Mouse (Mus musculus): Measurements from ENCODE around the gene Atp8a2. TPM values are rescaled to one million over a fixed set of nuclear protein-coding genes. Genes with fewer than 3 reads are reported as not detected.

Atp8a2 gene
- not detected in 2 replicates for polyA plus RNA-seq (2012)

DNA sequence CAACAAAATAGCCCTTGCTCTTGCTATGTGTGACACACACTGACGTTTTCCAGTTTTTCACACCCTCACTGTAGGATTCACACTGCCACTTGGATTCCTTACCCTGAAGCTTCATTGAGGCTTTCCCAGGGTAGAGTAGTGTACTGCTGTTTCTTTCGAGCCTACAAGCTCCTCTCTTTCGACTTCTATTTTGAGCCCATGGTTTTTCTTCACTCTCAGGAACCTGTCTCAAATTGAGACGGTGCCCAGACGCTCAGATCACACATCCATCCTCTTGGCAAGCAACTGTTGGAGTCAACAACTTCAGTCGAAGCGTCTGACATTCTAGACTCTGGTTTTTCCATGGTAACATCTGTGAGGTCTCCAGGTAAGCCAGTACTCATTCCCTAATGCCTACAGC is at the start of gene Atp8a2:
Atp8a2 (minus strand) TSS at position 296 of the 400 bp plus-strand sequence.
- no peak for TF ChIP-seq GATA1 (IDR thresholded peaks at IDR 0.05; ENCODE audit: low read length)

DNA sequence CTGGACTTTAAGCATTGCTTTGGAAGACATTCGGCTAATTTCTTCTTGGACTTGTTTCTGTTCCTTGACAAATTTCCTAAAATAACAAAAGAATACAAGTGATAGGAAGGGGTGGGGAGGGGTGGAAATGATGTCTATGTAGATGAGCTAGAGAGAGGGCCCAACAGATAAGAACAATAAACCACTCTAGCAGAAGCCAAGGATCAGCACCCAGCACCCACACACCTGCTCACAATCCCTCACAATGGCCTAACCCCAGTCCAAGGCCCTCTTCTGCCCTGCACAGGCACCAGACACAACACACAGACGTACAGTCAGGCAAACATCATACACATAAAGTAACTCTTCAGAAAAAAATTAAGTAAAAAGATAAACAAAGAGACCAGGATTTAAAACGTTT is 41.6 kb upstream of the Atp8a2 start:
- no peak for TF ChIP-seq GATA1 (IDR thresholded peaks at IDR 0.05; ENCODE audit: low read length)

DNA sequence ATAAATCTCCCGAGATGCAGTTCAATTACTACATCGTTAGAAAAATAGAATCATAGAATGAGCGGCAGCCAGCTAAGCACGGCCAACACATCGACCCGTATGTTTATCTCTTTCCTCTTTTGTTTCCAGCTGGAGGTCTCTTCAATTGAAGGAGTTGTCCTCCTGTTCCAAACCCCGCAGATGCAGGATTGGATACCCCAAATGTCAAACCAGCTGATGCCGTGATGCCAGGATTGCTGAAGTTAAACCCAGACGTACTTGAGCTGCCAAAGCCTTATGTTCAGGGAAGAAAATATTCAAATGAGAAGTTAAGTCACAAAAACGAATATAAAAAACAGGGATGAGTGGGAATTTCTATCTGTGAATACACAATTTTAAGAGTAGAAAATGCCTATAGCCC is 22.9 kb upstream of the Atp8a2 start:
- TF ChIP-seq GATA1 (IDR thresholded peaks at IDR 0.05; ENCODE audit: low read length): no peak

DNA sequence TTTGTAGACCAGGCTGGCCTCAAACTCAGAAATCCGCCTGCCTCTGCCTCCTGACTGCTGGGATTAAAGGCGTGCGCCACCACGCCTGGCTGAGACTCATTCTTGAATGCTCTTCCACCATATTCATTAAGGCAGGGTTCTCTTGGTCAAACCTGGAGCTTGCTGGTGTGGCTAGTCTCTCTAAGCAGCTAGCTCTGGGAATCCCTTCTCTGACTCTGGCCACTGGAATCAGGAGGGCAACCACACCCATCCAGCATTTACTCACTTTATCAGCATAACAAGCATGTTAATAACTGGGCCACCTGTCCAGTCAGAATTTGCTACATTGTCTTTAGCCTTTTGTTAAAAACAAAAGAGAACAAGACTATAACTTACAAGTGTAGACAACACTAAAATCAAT is 20.6 kb upstream of the Atp8a2 start:
- TF ChIP-seq GATA1 (IDR thresholded peaks at IDR 0.05; ENCODE audit: low read length): no peak

DNA sequence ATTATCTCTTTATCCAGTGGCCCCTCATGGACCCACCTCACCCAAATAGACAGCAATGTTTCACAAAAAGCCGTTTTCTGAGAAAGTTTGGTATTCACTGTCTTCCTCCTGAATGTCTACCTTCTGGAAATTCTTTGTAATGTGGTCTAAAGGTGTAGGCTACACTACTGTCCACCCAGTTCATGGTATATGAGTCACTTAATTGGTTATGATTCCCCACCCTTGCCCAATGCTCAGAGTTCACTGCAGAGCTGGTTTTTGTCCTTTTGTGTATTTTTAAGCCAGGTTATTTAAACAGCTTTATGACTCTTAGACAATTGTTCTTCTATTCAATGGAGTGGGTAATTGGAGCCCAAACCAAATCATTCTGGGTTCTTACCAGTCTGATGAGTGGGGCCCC is 19.1 kb upstream of the Atp8a2 start:
- TF ChIP-seq GATA1 (IDR thresholded peaks at IDR 0.05; ENCODE audit: low read length): no peak

DNA sequence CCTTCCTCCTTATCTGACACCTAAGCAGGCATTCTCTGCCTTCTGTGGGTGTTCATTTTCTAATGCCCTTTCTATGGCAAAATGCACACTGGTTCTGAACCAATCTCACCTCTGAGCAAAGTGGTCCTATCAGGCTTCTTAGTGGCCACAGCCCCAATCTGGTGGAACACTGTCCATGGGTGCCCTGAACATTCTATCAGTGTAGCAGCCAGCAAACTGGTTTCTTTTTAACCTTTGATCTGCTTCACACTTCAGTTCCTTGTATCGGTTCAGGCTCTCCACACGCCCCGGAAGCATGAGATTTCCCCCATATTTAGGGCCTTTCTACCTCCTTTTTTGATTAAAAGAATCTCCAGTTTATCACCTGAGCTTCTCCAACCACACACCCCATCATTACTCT is 18.0 kb upstream of the Atp8a2 start:
- no peak for TF ChIP-seq GATA1 (IDR thresholded peaks at IDR 0.05; ENCODE audit: low read length)

DNA sequence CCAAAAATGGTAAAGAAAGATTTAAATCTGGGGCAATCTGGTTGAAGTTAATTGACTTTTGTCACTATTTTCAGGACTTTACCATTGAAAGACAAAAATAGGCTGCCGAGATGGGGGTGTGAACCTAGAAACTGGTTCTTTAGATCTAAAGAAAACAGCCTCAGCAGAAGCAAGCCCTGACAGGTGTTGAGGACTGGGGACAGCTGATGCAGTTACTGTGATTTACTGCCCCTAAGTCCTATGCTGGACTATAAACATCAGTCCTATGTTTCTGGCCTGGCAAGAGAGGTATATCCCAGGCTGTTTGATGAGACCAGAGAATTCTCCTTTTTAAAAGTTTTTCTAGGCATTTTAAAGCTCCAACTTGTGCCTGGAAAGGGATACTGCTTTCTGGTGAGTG is 17.1 kb upstream of the Atp8a2 start:
- no peak for TF ChIP-seq GATA1 (IDR thresholded peaks at IDR 0.05; ENCODE audit: low read length)

DNA sequence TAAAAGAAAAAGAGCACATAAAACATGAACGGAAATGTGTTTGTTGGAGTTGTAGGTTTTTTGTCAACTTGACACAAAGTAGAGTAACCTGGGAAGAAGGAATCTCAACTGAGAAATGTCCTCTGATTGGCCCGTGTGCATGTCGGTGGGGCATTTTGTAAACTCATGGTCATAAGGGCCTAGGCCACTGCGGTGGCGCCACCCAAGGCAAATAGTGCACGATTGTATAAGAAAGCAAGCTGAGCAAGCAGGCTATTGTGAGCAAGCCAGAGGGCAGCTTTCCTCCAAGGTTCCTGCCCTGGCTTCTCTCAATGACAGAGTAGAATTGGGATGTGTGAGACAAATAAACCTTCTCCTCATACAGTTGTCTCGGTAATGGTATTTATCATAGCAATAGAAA is 12.2 kb upstream of the Atp8a2 start:
- no peak for TF ChIP-seq GATA1 (IDR thresholded peaks at IDR 0.05; ENCODE audit: low read length)

DNA sequence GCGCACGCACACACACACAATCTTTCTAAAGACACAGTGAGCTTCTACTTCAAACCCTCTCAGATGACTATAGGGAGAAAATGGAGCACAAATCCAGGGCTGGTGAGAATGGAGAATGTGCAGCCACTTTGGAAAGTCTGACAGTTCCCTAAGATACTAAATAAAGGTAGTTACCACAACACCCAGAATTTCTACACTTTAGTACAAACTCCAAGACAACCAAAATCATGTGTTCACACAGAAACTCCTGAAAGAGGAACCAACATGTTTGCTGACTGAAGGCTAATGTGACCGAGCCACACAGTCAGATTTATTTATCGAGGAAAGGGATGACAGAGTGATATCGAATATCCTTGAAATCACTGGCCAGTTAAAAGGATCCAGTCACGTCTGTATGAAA is 8.0 kb upstream of the Atp8a2 start:
- no peak for TF ChIP-seq GATA1 (IDR thresholded peaks at IDR 0.05; ENCODE audit: low read length)

DNA sequence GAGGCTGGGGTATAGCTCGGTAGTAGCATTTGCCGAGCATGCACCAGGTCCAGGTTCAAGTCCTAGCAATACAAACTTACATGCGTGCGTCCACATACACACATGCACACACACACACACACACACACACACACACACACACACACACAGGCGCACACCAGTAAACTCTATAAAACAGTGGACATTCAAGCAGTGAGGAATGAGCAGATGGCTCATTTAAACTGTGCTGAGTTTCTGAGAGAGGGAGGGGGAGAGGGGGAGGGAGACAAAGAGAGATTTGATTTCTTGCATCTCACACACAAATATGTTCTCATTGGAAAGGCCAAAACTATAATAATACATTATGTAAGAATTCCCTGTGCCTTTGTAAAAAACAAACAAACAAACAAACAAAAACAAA is 980 bp downstream of the Atp8a2 start:
- TF ChIP-seq GATA1 (IDR thresholded peaks at IDR 0.05; ENCODE audit: low read length): no peak

DNA sequence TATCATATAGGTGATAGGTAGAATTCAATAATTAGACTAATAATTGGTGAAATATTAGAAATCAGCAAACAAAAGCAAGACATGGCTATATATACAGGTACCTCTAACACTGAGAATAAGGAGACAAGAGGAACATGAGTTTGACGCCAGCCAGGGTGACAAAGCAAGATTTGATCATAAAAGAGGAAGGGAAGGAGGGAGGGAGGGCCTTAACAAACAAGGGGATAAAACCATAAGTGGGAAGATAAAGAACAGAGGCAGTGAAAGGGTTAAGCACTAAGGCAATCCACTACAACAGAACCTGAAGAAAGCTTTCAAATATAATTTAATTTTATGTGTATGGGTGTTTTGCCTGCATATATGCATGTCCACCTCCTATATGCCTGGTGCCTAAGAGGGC is 2.4 kb downstream of the Atp8a2 start:
- no peak for TF ChIP-seq GATA1 (IDR thresholded peaks at IDR 0.05; ENCODE audit: low read length)

DNA sequence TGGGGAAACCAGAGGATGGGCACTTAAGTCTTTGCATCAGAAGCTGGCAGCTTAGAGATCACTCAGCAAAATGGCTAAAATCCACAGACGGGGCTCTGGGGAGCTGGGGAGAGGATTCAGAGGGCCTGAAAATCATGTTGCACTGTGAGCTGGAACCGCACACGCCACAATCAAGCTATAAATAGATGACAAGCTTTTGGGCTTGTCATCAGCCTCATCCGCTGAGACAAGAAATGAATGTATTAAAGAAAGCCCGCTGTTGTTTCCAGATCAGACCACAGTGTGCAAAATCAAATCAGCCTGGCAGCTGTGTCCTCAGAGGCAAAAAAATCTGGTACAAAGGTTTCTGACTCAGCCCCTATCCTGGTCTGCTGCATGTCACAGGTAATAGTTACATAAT is 7.2 kb downstream of the Atp8a2 start:
- no peak for TF ChIP-seq GATA1 (IDR thresholded peaks at IDR 0.05; ENCODE audit: low read length)

DNA sequence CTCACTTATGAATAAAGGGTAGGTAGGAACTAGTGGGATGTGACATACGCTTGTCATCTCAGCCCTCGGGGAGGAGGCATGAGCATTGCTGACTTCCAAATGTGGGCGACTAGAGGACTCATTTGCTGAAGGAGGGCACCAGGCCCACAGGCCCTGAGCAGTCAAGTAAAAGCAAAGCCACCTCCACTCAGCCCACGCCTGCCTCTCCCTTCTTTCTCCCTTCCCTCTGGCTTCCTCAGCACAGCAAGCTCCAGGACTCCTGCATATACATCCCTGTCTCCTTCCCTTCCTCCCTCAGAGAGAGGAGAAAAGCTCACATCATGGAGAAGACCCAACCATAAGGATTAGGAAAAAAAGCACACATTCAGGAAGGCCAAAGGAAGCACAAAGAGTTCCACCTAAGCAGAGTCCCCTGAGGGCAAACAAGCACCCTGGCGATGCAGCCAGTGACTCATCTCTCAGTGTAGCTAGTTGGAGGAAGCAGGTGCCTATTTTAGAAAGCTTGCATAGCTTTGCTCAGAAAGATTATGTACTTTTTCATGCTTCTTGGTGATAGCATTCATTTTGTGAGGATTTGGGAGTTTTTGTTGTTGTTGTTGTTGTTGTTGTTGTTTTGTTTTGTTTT is 8.7 kb downstream of the Atp8a2 start:
- TF ChIP-seq GATA1 (IDR thresholded peaks at IDR 0.05; ENCODE audit: low read length): no peak

DNA sequence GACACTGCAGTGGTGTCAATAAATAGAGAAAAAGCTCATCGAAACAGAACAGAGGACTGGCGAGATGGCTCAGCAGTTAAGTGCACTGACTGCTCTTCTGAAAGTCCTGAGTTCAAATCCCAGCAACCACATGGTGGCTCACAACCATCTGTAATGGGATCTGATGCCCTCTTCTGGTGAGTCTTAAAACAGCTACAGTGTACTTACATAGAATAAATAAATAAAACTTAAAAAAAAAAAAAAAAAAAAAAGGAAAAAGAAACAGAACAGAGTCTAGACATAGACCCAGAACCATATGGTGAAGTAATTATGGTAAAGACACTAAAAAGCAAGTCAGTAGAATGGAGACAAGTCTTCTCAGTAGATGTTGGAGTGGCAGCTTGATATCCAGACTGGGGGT is 15.7 kb downstream of the Atp8a2 start:
- TF ChIP-seq GATA1 (IDR thresholded peaks at IDR 0.05; ENCODE audit: low read length): no peak

DNA sequence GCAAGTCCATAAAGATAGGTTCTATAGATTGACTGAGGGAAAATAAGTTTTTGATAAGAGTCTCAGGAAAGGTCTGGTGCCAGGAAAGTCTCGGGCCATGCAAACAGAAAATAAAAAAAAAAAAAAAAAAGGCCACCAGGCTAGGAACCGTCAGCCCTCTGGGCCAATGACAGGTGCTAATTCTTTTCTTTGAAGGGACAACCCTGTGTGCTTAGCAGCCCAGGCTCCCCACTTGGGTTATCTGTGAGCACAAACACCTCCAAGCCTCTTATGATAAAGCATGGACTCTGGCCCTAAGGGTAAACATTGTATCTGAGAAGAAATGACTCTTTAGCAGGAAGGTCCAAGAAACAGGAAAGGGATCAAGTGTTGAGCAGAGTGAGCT is 18.4 kb downstream of the Atp8a2 start:
- no peak for TF ChIP-seq GATA1 (IDR thresholded peaks at IDR 0.05; ENCODE audit: low read length)

DNA sequence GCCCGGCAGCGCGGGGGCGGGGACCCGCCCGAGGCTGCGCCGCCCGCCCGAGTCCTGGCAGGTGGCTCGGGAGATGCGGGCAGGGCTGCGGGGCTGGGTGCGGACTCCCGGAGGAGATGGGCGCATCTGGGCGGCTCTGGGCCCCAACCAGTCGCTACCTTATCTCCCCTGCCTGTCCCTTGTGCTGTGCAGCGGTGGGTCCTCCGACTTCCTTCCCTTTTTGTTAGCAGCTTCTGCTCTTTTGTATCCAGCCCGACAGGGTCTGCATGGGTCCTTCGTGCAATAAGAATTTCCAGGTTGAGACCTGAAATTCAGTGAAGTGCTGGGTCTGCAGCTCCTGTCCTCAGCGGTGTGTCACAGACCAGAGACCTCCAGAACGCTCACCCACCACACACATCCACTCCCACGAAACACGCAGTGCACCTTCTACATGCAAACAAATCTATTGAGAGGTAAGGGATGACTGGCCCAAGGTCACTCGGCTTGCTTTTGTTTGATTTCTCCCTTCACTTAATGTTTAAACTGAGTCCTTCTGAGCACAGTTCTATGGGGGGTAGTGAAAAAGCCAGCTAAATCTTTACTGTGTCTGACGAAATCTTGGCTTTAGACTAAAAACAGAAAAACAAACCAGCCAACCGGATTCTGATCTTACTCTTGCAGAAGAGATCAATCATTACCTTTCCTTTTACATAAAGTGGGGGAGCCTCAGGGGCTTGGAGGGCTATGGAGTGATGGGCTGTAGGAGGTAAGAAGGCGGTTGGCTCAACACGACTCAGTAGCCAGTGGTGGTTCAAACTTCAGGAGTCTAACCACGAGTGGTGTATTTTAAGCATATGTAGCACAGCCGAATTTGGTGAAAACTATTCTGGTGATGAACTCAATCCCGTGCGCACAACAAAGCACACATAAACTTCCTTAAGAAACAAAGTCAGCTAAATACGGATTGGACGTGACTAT is 19.1 kb downstream of the Atp8a2 start:
- TF ChIP-seq GATA1 (IDR thresholded peaks at IDR 0.05; ENCODE audit: low read length): no peak
